Mouse (Mus musculus): ENCODE measurements around the gene Rbm12. TPM values are rescaled to one million over a fixed set of nuclear protein-coding genes. Genes with fewer than 3 reads are reported as not detected.

Gene Rbm12
- total and polyA plus RNA-seq, 3 experiments, result 9.6 to 36.5 (median 20.7) TPM

DNA sequence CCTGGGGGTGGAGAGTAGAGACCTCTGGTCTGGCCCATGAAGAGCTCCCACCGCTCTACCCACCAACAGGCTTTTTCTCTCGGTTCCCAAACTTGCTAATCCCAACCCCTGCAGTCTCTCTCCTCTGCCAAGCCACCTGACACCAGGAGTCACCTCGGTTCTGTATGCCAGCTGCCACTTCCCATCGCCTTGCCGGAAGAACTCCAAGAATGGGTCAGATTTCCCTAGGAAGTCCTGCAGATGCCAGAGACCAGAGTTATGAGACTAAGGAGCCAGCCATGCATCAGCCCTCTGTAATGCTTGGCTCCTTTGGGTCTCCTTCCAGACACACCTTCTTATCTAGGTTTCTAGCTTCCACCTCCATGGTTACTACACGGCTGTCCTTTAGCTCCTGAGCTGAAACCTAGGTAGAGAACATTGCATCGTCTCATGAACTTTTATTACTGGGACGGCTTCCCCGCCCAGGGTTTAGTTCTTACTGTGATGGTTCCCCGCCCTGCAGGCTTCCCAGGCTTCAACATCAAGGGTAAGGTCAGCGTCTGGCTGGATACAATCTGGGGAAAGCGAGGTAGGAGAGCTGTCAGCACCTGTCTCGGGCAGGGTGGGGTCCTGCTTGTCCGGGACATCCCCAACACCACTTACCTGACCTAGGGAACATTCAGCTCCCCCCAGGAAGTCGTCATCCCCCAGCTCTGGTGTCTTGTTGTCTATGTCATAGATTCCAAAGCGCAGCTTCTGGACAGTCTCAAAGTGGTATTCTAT, 33.2 kb downstream of the Rbm12 start:
- TF ChIP-seq TCF12 (IDR thresholded peaks at IDR 0.05; ENCODE audit: low read depth, low read length), result no peak
- TF ChIP-seq SMC3 (IDR thresholded peaks at IDR 0.05; ENCODE audit: low read depth, low read length), result no peak
- no peak for TF ChIP-seq KAT2A (IDR thresholded peaks at IDR 0.05; ENCODE audit: insufficient replicate concordance, low read length)
- no peak for TF ChIP-seq HCFC1 (IDR thresholded peaks at IDR 0.05; ENCODE audit: low read depth, low read length)
- TF ChIP-seq TBP (conservative IDR thresholded peaks at IDR 0.05; ENCODE audit: low read depth, low read length), result no peak
- no peak for TF ChIP-seq POLR2AphosphoS2 (IDR thresholded peaks at IDR 0.05; ENCODE audit: low read depth, low read length)
- no peak for TF ChIP-seq USF2 (conservative IDR thresholded peaks at IDR 0.05; ENCODE audit: low read depth, low read length)
- TF ChIP-seq UBTF (IDR thresholded peaks at IDR 0.05; ENCODE audit: low read depth, low read length), result no peak
- no peak for TF ChIP-seq MAFK (IDR thresholded peaks at IDR 0.05; ENCODE audit: insufficient replicate concordance, low read length)
- TF ChIP-seq MAZ (IDR thresholded peaks at IDR 0.05; ENCODE audit: low read depth, low read length), result no peak
- TF ChIP-seq RCOR1 (conservative IDR thresholded peaks at IDR 0.05; ENCODE audit: low read depth, low read length), result no peak
- no peak for TF ChIP-seq ETS1 (conservative IDR thresholded peaks at IDR 0.05; ENCODE audit: low read depth, low read length)
- TF ChIP-seq MXI1 (IDR thresholded peaks at IDR 0.05; ENCODE audit: low read depth, low read length), result no peak
- no peak for TF ChIP-seq JUN (IDR thresholded peaks at IDR 0.05; ENCODE audit: insufficient read depth, low read depth, low read length)
- no peak for TF ChIP-seq POLR2A (IDR thresholded peaks at IDR 0.05; ENCODE audit: low read depth, low read length)
- H3K36me3 ChIP-seq (replicated peaks in 1 of 2; ENCODE audit: control insufficient read depth in 1 of 2, insufficient read depth in 1 of 2, low read length in 1 of 2), result peaks cover 48 to 68% of the 10 kb centered on the region in 2 experiments
- no peak overlapping the region for H3K4me2 ChIP-seq (ENCODE audit: insufficient read depth, low read depth, poor library complexity, severe bottlenecking)
- no peak for DNase-seq (ENCODE audit: extremely low read depth)
- no peaks in the 10 kb centered on the region for H3K4me1 ChIP-seq (ENCODE audit: control insufficient read depth in 1 of 2, insufficient read depth in 2 of 2)
- no peak overlapping the region for H3K27ac ChIP-seq (ENCODE audit: insufficient read depth, low read depth)
- in situ Hi-C loops (cut with MboI; ENCODE audit: low pct_ligation_motif_present, low pct_unique_long_range_greater_than_20kb, low sequenced_read_pairs) (no loop called here), dilution Hi-C loops (cut with MboI; ENCODE audit: extremely low pct_ligation_motif_present, extremely low pct_unique_long_range_greater_than_20kb, low sequenced_read_pairs) (no loop called here)
- H3K79me2 ChIP-seq (replicated peaks; ENCODE audit: control insufficient read depth, extremely low read depth, insufficient read depth, poor library complexity, severe bottlenecking), result no peaks in the 10 kb centered on the region
- no peak overlapping the region for H3K9ac ChIP-seq (ENCODE audit: insufficient read depth, low read depth)
- H3K27me3 ChIP-seq (replicated peaks), result no peaks in the 10 kb centered on the region
- no peaks in the 10 kb centered on the region for H3K9me3 ChIP-seq (replicated peaks; ENCODE audit: low read length)
- H3K4me3 ChIP-seq (replicated peaks in 1 of 3; ENCODE audit: low read depth in 2 of 3, low read length in 2 of 3, poor library complexity in 1 of 3), result no peak overlapping the region

DNA sequence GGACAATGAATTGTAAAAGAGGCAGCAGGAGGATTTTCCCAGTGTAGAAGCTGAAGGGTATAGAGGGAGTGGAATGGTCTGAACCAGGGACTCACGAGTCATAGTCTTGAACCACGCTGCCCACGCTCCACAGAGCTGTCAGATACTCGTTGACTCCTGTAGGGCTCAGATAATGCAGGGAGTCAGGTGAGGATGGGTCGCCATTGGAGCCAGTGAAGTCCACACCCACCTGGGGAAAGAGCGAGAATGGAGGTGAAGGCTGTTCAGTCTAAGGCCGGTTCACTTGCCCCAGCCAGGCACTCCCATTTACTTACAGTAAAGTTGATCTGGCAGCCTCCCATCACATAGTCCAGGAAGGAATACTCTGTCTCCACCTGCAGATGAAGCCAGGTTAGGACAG, 34.3 kb downstream of the Rbm12 start:
- no peak overlapping the region for H3K27ac ChIP-seq (ENCODE audit: insufficient read depth, low read depth)
- H3K4me1 ChIP-seq (ENCODE audit: control insufficient read depth in 1 of 2, insufficient read depth in 2 of 2), result no peaks in the 10 kb centered on the region
- in situ Hi-C loops (cut with MboI; ENCODE audit: low pct_ligation_motif_present, low pct_unique_long_range_greater_than_20kb, low sequenced_read_pairs), result no loop called here
- no peak for DNase-seq (ENCODE audit: extremely low read depth)
- peaks cover 56 to 79% of the 10 kb centered on the region in 2 experiments for H3K36me3 ChIP-seq (replicated peaks in 1 of 2; ENCODE audit: control insufficient read depth in 1 of 2, insufficient read depth in 1 of 2, low read length in 1 of 2)
- no peaks in the 10 kb centered on the region for H3K27me3 ChIP-seq (replicated peaks)
- no peak overlapping the region for H3K9ac ChIP-seq (ENCODE audit: insufficient read depth, low read depth)
- H3K4me2 ChIP-seq (ENCODE audit: insufficient read depth, low read depth, poor library complexity, severe bottlenecking), result no peak overlapping the region
- TF ChIP-seq TCF12 (IDR thresholded peaks at IDR 0.05; ENCODE audit: low read depth, low read length), result no peak
- no peak for TF ChIP-seq SIN3A (IDR thresholded peaks at IDR 0.05; ENCODE audit: low read length)
- no peak for TF ChIP-seq JUN (IDR thresholded peaks at IDR 0.05; ENCODE audit: insufficient read depth, low read depth, low read length)
- no peak for TF ChIP-seq ZC3H11A (IDR thresholded peaks at IDR 0.05; ENCODE audit: low read depth, low read length)
- no peak for TF ChIP-seq JUND (conservative IDR thresholded peaks at IDR 0.05; ENCODE audit: low read depth, low read length)
- no peak for TF ChIP-seq ZNF384 (IDR thresholded peaks at IDR 0.05; ENCODE audit: low read depth, low read length)
- no peak for TF ChIP-seq KAT2A (IDR thresholded peaks at IDR 0.05; ENCODE audit: insufficient replicate concordance, low read length)
- TF ChIP-seq CHD1 (IDR thresholded peaks at IDR 0.05; ENCODE audit: low read depth, low read length), result no peak
- no peak for TF ChIP-seq PAX5 (IDR thresholded peaks at IDR 0.05; ENCODE audit: low read length)
- no peak for TF ChIP-seq TBP (conservative IDR thresholded peaks at IDR 0.05; ENCODE audit: low read depth, low read length)
- dilution Hi-C loops (cut with MboI; ENCODE audit: extremely low pct_ligation_motif_present, extremely low pct_unique_long_range_greater_than_20kb, low sequenced_read_pairs), result no loop called here
- no peak overlapping the region for H3K4me3 ChIP-seq (replicated peaks in 1 of 3; ENCODE audit: low read depth in 2 of 3, low read length in 2 of 3, poor library complexity in 1 of 3)
- no peaks in the 10 kb centered on the region for H3K79me2 ChIP-seq (replicated peaks; ENCODE audit: control insufficient read depth, extremely low read depth, insufficient read depth, poor library complexity, severe bottlenecking)
- H3K9me3 ChIP-seq (replicated peaks; ENCODE audit: low read length), result no peaks in the 10 kb centered on the region

All from CH12.LX (cell line).